Mouse (Mus musculus) naive thymus-derived CD4-positive, alpha-beta T cell, adult 2 months (primary cell): Measurements from ENCODE around the gene Ltbp2.

ENCODE experiments used
- DNase-seq: peaks from one replicate; pipeline ENCODE4 v3.0.0-alpha.2; 2011; ENCODE audit warnings: low read depth

Ltbp2 gene

DNA sequence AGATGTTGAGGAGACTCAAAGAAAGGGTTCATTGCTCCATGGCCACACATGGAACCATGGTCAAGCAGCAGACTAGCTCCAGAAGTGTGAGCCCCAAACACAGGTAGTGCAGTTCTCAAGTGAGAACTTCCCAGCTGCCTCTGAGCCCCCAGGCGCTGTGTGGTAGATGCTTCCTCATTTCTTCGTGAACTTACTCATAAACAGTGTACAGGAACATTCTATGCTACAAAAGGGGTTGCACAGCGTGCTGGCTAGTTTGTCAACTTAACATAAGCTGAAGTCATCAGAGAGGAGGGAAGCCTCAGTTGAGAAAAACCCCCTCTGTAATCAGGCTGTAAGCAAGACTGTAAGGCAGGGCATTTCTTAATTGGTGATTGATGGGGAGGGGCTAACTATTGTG is 73.7 kb downstream of the Ltbp2 start:
- DNase-seq, result no peak

DNA sequence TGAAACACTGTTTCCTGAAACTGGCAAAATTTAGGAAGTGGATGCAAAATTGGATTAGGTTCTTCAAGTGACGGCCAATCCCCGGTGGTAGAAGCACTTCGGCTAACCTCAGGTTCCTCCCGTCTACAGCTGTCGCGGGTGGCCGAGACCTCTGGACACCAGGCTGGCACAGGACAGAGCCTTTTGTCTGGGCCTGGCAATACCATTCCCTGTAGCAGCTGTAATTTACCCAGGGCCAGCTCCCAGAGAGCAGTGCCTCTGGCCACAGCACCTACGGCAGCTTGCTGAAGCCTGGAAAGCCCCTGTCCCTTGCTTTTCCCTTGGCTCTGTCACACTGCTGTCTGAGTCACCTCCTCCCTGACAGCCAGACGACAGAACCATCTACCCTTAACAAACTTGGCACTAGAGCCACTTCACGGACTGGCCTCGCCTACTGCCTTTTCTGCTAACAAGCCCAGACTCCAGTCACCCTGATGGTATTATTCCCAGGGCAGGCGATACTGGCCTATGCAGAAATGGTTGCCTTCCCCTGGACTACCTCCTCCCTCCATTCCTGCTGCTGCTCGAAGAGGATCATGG is 74.7 kb downstream of the Ltbp2 start:
- no peak for DNase-seq

GRCm38 (mm10) chr12:84800419-84800818 is 75.9 kb downstream of the Ltbp2 start:
- no peak for DNase-seq

DNA sequence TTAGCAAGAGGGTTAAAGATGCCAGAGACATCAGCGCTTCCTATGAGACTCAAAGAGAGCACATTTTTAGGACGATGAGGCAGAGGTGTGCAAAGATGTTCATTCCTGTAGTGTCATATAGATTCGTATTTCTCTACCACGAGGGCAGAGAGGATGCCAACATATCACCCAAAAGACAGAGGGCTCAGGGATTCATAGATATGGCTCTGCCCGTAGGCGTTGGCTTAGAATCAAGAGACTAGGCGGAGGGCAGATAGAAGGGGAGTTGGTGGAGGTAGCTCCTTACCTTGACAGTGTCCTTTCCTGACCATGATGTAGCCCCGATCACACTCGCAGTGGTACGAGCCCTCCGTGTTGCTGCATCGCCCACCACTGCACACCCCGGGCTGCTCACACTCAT is 77.2 kb downstream of the Ltbp2 start:
- DNase-seq, result no peak

DNA sequence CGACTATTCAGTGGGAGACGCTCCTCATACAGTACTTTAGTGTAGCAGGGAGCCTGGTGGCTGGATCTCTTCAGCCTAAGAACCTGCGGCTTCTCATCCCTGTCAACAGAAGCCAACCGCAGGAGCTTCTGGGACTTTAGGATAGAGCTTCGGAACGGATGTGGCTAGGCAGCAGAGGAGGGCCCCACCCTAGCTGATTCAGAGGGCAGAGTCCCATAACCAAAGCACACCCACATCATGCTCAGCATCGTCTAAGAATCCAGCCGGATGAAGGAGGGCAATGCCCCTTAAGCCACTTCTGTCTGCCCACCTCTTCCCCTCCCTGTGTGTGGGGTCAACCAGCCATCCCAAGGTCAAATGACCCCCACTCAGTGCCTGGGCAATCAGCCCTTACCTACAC is 81.7 kb downstream of the Ltbp2 start:
- no peak for DNase-seq

- no peak for DNase-seq
These were observed 83.7 kb downstream of the Ltbp2 start for GRCm38 (mm10) chr12:84792629-84793028.

DNA sequence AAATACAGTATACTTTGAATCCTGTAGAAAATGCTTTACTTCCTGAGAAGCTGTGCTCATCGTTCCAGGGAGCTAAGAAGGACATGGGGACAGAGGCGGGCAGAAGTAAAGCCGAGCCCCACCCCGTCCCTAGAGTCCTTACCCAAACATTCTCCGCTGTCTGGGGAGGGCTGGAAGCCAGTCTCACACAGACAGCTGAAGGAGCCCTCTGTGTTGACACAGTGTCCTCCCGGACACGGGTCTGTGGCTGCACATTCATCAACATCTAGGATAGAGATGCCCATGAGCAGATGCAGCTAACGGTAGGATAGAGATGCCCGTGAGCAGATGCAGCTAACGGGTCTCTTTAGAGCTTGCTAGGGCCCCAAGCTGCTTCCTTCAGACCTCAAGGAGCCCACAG is 85.5 kb downstream of the Ltbp2 start:
- no peak for DNase-seq

DNA sequence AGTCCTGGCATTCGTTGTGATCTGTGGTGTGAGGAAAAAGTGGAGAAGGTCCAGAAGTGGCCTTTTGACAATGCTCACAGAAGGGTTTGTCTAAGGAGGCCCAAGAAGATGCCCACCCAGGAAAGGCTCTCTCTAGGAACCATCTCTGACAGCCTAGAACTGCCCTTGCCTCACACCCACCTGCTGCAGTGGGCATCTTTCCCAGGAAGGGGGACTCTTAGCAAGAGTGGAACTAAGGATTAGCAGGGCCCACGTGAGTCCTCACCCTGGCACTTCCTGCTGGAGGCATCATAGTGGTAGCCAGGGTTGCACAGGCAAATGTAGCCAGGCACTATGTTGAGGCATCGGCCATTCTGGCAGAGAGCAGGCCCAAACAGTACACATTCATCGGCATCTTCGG is 90.2 kb downstream of the Ltbp2 start:
- no peak for DNase-seq

DNA sequence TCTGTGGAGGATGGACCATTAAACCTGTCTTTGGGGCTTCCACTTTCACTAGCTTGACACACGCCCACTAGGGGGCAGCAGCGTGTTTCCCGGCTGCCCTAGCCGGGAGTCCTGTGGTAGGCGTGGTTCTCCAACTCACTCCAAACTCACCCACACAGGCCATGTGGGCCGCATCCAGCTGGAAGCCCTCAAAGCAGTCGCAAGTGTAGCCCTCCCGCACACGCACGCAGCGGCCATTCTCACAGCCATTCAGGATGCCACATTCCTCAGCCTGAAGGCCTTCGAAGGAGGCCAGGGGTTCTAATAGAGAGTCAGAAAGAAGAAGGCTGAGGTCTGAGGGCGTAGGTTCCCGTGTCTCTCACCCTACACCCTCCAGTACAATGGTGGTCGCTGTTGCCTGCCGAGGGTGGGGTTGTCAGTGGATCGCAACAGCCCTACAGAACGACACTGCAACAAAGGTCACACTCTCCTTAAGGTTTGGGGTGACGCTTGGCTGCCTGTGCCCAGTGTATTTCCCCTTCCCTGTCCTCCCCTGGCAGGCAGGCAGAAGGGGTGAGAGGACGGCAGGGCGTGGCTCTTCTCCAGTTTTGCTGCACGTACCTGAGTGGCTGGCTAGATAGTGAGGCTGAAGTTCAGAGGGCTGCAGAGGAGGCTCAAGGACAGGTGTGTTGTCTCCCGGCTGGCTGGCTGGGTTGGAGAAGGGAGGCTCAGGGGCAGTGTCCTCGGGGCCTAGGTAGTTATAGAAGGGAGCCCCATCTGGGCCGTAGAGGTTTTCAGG is 91.5 kb downstream of the Ltbp2 start:
- DNase-seq, result peak; percentile 88

DNA sequence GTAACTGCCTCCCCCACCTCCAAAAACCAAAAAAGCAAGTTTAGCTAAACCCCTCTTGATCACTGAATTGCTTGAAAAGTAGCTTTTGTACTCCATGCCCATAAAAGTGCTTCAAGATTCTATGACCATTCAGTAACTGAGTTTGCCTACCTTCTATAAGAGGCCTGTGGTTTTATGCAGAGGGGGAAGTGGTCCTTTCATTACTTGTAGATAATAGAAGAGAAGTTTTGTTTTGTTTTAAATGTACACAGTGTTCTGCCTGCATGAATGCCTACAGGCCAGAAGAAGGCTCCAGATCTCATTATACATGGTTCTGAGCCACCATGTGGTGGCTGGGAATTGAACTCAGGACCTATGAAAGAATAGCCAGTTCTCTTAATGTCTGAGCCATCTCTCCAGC is 100.1 kb downstream of the Ltbp2 start:
- DNase-seq, result no peak

- DNase-seq, result no peak
These were observed 102.0 kb downstream of the Ltbp2 start for GRCm38 (mm10) chr12:84774376-84774775.

GRCm38 (mm10) chr12:84773476-84773875 is 102.9 kb downstream of the Ltbp2 start:
- no peak for DNase-seq

GRCm38 (mm10) chr12:84772726-84773441 is 103.4 kb downstream of the Ltbp2 start, which contains the start of the genes Npc2 and Isca2:
Npc2 (minus strand) TSS chr12:84773152.
Isca2 (plus strand) TSS chr12:84773251.
- peak; percentile 99 for DNase-seq

DNA sequence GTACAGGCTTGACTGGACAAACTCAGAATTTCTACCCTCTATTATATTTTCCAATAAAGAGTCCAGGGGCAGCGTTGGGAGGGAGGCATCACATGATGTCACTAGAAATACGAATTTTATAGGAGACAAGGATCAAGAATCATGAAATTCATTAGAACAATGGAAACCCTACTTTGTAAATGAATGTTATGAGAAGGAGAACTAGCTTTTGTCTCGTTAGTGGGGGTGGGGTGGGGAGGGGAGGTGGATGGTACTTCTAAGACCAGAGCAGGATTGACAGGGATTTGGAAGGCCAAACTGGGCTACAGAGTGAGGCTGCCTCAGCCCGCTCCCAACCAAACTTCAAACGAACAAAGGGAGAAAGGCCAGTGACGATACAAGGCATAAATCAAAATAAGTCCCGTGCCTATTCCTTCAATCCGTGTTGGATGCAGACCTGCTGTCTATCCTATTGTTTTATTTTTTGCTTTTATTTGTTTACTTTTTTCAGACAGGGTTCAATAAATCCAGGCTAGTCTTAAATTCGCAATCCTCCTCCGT is 104.3 kb downstream of the Ltbp2 start:
- DNase-seq, result no peak

GRCm38 (mm10) chr12:84769624-84770023 is 106.7 kb downstream of the Ltbp2 start:
- peak; percentile 77 for DNase-seq

GRCm38 (mm10) chr12:84767510-84767909 is 108.8 kb downstream of the Ltbp2 start:
- DNase-seq, result peak; percentile 34

DNA sequence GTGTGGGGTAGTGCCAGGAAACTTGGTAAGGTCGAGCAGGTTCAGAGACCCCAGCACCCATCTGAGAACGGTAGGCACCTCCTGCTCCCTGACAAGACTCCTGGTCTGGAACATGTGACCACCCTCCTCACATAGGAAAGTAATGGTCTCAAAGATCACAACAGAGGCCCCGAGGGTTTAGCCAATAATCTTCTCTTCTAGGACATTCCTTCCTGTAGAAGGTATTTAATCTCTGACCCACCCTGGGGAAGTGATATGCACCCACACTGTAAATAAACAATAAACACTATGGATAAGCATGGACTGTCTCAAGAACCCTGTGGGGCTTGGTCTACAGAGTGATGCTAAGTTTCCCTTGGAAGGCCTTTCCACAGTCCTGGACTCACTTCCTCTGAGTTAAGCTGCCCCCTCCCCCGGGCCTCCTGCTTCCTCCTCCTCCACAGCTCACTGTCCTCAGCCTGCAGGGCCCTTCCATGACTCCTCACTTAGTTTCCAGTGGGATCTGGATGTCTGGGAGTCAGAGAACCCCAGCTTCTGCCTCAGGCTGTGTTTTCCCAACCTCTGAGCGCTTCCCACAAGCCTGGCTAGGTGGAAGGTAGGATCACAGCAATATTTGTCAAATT is 110.1 kb downstream of the Ltbp2 start:
- DNase-seq, result no peak

GRCm38 (mm10) chr12:84765506-84765905 is 110.8 kb downstream of the Ltbp2 start:
- DNase-seq, result peak; percentile 25

DNA sequence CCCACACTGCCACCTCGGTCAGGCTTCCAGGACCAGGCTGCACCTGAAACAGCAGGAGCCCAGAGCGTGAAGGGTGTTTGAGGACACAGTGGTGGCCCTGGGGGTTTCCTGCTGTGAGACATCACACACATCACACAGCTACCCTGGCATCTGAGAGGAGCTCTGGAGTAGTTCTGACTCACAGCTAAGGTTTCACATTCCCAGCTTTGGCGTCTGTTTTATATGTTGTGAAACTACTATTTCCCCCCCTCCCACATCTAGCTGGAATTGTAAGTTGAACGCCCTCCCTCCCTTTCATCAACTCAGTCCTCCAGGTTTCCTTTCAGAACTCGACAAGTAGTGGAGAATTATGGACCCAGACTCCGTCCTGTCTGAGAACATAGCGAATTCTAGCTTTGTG is 111.6 kb downstream of the Ltbp2 start:
- no peak for DNase-seq

- DNase-seq, result peak; percentile 21
These were observed 112.6 kb downstream of the Ltbp2 start for GRCm38 (mm10) chr12:84763577-84764218.

DNA sequence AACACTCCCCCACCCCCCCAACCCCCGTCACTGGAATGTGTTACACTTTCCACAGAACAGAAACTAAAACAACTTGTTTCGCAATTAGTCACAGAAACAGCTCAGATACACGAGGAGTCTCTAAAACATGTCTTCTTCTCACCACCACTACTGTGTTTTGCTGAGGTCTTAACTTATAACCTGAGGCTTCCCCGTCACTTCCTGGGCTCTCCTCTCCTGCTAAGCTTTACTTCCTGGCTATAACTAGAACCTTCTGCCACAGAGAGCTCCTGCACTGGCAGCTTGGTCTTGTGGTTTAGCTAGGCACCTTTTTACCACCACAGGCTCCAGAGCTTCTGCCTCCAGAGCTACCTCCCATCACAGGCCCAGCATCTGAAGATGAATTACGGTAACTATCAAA is 113.8 kb downstream of the Ltbp2 start:
- peak; percentile 89 for DNase-seq

- peak; percentile 66 for DNase-seq
These were observed 117.3 kb downstream of the Ltbp2 start for GRCm38 (mm10) chr12:84759063-84759462.
